Mouse (Mus musculus) regulatory T cell (primary cell): ENCODE measurements around the gene Spata20.

Experiments used
- in situ Hi-C: fragments of 300-600 bp; cut with MboI, MseI; formaldehyde crosslinking; loops from one replicate; pipeline ENCODE4 v1.15.1; 2025; ENCODE audit warnings: high pct_unique_total_duplicates

The Spata20 gene

DNA sequence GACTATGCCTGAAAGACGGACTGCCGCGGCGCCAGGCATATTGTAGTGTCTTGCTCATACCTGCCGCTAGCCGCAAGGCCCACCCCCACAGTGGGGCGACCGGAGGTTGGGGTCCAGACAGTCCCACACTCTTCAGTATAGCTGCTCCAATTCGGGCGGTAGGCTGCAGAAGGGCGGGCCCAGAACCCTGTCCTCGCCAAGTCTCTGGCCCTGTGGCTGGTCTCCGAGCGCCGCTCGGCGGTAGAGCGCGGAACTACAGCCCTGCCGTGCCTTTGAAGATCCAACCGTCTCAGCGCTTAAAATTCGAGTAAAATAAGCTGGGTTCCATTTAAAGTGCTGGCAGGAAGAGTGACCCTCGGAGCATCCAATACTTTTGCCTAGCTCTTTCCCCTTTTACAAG lies at the start of gene Spata20:
TSS of gene Spata20 (minus strand) at position 179 of the 400 bp plus-strand sequence.
- in situ Hi-C loops: no loop called here

DNA sequence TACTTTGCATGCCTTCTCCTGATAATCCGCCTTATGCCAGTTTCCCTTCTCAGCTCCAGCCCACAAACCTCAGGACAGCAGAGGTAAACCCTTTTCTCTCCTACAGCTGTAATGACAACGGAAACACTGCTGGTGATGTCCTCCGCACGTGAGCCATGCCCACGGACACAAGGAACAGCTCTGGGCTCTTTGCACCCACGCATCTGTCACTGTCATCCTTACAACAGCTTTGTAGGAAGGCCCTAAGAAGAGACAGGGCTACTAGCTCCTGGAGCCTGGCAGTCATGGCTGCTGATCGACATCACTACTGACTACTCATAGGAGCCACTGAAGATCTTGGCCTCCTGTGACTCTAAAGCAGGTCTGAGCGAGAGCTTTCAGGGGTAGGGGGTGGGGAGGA lies 47.2 kb upstream of the Spata20 start:
- in situ Hi-C loops: no loop called here

DNA sequence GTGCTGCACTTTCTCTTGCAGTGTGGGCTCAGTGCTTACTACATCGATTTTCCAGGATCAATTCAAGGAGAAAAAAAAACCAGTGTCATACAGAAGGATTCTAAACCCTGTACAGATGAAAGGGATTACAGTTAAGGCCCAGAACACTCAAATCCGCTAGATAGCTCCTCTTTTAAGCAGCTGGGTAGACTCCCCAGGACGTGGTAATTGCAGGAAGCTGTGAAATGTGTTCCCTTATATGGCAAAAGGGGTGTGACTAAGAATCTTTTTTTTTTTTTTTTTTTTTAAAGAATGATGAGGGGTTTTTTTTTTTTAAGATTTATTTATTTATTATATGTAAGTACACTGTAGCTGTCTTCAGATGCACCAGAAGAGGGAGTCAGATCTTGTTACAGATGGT lies 42.9 kb upstream of the Spata20 start:
- in situ Hi-C loops: no loop called here

DNA sequence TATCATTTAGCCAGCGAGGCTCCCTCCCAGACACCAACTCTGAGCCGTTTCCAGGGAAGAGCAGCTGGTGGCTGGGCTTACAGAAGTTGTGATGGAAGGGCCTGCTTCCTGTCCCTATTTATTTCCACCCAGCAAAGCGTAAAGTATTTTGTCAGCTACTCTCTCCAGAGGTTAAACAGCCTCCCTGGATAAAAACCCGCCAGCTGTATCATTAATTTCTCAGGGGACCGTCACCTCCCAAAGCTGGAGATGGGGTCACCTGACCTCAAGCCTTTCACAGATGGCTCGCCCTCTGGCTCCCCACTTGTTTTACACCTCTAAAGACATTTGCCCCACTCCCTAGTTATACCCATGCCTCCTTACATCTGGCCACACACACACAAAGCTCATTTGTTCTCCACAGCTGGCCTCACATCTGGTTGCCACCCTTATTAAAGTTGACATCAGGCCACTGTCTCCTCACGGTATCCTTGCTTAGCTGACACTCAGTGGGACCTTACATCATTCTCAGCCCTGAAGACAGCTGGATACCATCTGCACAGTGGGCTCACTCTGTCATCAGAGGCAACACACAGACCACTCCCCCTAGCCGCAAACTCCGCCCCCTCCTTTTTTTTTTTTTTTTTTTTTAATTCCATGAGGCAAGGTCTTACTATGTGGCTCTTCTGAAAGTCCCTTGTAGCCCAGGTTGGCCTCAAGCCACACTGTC lies 40.3 kb upstream of the Spata20 start:
- in situ Hi-C loops: no loop called here

DNA sequence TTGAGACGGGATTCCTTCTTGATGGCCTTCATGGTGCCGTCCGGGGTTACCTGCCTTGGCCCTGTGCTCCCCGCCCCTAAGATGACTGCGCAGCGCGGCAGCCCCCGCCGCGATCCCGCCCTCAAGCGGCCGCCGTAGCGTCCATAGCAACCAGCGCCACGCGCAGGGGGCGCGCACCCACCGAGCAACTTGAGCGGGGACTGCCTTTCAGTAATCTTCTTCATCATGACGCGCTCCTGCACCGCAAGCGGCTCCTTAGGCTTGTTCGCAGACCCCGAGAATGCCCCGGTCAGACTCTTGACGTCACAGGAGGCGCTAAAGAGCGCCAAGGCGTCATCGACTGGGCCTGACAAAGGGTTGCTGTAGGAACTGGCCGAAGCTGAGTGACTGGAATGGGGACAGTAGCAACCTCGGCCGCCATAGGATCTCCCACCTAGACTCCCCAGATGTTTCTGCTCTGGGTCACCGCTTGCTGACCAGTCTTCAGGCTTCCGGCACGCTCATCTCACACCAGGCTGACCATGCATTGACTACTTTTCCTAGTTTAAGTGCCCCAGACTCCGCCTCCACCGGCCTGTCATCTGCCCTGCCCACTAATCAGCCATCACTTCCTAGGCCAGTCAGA lies 35.4 kb upstream of the Spata20 start, which contains the start of gene Mycbpap:
TSS of gene Mycbpap (minus strand) at position 524 of the 625 bp plus-strand sequence.
- in situ Hi-C loops: no loop called here

DNA sequence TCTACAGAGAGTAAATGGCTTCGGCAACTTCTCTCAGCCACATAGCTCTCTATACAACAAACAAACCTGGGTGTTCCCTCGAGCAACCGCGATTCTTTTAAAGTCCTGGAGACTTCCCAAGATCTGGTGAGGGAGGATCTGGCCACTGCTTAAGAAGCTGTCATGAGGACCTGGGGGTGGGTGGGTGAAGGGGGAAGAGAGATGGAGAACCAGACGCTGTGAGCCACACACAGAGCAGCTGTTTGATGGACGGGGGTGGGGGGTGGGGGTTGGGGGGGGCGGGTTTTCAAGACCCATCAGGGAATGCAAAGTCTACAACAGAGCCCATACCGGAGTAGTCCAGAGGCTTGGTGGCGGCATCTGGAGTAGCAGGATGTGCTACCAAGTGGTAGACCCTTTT lies 27.5 kb upstream of the Spata20 start:
- in situ Hi-C loops: no loop called here

DNA sequence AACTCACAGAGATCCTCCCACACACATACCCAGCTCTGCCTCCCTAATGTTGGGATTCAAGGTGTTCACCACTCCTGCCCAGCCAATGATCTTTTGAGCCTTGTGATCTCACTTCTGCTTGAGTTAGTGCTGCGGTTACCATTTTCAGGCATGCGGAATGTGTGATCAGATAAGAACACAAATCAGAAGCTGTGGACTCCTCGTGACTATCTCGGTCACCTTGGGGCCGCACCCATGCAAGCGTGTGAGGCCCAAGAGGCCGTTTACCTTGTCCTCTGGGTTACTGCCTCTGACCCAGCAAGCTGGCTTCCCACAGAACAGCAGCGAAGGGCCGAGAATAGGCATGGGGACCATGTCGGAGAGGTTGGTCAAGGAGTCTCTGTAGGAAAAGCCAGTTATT lies 23.0 kb upstream of the Spata20 start:
- in situ Hi-C loops: no loop called here

DNA sequence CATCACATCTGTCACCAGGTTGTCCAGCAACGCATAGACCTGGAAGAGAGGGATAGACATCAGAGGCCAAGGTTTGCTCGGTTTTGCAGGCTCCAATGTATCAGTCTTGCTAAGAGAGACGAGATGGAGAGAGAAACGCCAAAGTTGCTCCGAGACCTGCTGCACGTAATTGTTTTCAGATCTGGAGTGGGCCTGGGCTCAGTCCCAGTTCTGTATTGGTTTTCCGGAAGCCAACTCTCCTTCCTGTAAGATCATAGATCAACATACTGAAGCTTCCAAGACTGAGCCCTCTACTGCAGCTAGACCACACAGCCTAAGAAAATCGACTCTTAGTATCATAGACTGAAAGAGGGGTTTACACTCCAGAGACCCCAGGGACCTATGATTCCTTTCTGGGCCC lies 15.5 kb upstream of the Spata20 start:
- in situ Hi-C loops: no loop called here

DNA sequence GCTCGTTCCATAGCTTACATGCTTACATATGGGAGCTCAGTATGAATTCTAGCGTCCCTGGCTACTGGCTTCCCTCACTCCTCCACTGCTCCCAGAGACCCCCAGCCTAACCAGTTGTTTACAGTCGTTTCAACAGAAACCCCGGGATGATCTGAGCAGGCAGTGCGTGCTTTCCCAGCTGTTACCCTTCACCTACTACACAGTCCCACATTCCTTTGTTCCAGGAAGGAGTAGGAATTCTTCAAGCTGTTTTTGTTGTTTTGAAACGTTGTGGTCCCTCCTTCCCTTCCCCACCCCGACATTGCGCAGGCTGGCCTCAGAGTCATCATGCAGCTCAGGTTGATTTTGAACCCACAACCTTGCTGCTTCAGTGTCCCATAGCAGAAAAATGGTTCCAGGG lies 14.4 kb upstream of the Spata20 start:
- in situ Hi-C loops: no loop called here

DNA sequence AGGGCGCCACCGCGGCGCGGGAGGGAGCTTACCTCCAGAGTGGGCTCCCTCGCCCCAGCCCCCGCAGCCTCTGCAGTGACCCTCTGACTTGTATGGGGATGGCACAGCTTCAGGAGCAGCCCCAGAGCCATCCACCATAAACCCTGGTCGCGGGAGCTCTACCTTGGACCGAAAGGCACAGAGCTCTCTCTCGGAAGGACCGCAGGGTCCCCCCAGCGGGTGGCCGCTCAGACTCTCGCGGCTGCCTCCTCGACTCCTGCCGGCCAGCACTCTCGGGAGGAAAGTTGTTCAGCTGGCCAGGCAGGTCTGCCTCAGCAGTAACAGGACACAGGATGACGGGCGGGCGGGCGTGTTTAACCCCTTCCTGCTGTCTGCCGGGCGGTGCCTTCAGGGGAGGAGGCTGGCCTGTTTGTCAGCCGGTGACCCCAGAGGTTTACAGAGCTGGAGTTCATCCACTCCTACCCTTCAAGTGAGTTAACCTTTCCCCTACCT lies 13.7 kb upstream of the Spata20 start, which contains the start of gene Epn3:
TSS of gene Epn3 (minus strand) at position 314 of the 492 bp plus-strand sequence.
- in situ Hi-C loops: no loop called here

DNA sequence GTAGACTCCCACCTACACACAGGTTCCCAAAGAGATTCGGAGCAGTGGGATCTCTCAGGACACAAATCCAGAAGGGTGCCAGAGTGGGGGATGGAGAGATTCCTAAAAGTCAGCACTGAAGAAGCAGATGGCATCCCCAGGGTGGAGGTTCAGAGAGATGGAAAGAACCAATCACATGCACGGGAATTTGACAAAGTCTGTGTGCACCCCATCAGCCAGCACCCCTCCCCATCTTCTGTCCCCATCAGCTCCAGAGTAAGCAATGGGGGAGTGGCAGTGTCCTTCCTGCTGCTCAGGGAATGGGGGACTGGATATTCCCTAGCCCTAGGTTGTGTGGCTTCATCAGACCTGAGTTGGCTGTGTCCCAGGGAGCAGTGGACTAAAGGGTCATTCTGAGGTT lies 13.1 kb upstream of the Spata20 start:
- in situ Hi-C loops: no loop called here

DNA sequence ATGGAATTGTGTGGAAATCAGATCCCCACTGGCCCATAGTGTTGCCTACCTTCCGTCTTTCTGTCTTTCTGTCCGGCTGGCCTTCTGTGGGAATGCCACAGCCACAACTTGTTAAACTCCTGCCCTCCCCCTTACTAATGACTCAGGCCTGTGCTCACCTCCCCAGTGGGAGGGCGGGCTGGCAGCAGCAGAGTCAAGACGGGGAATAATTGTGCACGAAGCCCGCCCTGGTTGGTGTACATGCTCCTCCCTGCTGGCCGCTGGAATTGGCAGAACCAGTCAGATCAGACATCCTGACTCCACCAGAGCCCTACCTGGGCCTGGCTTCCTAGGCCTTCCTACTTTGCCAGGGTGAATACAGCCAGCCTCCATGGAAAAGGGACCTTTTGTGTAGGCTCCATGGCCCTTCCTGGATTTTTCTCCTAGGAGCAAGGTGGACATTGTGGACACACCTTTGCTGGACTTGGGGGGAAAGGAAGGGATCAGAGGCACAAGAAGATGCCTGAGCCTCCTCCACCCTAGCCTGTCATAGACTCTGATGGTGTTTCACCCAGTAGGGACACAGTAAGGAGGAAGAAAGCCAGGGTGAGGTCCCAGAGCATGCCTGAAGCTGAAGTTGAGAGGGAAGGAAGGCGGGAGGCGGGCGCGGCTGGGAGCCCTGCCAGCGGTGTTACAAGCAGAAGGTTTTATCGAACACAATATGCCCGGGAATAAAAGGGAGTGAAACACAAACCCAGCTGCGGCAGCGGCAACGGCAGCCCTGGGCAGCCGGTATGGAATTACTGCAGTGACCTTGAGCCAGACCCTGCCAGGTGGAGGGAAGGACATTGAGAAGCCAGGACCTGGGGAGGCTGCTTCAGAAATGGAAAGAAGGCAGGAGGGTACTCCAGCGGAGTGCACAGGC lies 12.4 kb upstream of the Spata20 start:
- in situ Hi-C loops: no loop called here

DNA sequence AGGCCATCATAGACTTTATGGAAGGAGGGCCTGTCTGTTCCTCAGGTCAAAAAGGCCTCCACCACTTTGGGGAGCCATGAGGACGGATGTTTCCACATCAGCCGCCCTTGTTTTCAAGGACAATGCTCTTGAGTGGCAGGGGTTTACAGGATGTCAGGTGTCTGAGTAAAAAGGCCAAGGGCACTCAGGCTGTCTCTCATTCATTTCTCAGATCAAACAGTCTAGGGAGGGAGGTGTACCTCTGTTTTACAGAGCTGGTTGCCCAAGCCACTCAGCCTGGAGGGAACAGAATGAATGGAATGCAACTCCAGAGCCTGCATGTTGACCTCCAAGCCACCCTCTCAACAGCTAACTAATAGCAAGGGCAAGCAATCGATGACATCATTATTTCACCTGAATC lies 9.4 kb upstream of the Spata20 start:
- in situ Hi-C loops: no loop called here

DNA sequence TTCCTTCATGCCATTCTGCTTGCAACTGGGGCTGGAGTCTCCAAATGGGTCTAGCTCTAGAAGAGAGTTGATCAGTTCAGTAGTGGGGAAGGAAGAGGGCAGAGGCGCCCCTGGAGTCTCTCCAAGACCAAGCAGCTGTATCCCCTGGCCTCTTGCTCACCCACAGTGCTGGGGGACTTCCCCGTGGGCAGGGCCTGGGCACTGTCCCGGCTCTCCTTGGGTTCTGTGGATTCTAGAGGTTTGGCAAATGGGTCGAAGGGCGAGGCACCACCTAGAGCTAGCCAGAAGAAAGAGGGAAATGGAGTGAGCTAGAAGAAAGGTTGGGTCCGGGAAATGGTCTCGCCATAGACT lies 5.7 kb upstream of the Spata20 start:
- in situ Hi-C loops: no loop called here

DNA sequence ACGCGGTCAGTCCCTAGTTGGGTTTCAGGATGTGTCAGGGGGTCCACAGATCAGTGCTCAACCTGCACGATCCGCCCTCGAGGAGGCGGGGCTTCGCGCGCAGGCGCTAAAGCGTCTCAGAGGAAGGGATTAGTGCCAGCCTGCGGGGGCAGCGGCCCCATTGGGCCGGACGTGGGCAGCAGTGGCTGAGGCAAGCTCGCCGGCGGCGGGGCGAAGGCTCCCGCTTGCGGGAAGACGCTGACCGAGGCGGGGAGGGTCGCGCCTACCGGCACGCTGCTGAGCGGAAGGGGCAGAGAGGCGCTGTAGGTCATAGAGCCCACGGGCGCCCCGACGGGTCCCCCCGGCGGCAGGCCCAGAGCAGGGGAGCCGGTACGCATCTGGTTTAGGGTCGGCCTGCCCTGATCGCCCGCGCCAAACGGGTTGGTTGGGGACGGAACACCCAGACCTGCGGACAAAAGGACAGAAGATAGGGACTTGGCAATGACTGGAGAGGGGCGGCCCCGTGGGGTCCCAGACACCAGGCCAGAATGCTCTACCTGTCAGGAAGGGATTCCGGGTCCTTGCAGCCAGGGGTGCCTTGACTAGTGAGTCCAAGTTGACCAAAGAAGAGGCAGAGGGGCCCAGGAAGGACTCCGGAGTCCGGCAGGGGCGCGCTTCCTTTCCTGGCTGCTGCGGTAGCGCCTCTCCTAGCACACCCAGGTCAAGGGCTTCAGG lies 5.2 kb upstream of the Spata20 start:
- in situ Hi-C loops: no loop called here

DNA sequence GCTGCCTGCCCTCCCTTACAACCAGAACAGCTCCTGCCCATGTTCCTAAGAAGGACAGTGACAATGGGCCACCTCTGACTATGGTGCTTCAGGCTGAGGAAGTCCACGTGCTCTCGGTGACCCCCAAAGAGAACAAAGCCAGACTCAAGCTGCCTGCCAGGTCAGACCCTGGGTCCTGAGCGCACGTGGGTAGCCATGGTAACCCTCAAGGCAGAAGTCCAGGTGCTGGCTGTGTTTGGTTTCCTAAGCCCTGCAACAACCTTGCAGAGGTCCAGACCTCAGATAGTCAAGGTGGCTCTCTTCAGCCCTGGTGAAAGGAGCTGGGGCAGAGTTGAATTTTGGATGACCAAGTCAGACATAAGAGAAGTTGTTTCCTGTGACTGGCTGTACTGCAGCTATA lies 3.8 kb upstream of the Spata20 start:
- in situ Hi-C loops: no loop called here

DNA sequence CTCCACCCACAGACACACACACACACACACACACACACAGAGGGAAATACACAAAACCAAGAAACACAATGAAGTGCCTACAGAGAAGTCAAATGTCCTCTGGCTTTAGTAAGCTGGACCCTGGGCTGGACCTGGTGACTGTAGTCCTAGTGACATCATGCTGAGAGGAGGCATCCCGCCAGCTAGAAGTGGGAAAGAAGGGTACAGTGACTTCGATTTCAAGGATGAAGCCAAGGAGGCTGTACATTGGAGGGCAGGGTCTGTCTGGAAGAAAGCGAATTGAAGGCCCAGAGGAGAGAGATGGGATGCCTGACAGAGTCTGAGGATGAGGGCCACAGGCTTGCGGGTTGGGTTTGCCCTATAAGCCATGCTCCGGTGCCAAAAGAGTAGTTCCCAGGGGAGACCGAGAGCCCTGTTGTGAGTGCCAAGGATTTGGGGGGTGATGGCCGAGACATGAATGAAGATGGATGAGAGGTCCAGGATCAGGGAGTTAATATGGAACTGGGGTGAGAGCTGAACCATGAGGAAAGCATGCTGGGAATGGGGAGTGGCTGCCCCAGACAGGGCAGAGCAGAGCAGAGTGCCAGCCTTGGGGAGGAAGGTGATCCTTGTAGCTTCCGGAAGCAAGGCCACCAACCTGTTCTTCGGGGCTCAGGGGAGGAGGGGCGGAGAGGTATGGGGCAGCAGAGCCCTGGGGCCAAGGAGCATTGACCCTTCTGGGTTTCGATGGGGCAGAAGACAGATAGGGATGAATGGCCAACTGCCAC lies 3.0 kb upstream of the Spata20 start:
- in situ Hi-C loops: no loop called here

DNA sequence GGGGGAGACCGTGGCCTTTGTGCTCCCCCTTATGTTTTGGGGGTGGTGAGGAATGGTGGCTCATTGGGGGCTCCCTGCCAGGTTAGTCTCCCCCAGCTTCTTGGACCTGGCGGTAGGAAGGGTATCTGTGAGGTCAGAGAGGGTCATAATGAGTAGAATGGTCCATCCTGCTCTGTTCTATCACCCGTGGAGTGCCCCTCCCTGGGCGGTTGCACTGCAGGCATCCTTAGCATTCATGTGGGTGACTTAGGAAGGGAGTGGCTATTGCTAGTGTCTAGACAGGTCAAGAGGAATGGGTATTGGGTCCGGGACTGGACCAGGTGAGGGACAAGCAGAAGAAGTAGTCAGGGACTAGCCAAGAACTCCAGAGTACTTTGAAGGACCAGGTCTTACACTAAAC lies 756 bp downstream of the Spata20 start:
- in situ Hi-C loops: no loop called here

DNA sequence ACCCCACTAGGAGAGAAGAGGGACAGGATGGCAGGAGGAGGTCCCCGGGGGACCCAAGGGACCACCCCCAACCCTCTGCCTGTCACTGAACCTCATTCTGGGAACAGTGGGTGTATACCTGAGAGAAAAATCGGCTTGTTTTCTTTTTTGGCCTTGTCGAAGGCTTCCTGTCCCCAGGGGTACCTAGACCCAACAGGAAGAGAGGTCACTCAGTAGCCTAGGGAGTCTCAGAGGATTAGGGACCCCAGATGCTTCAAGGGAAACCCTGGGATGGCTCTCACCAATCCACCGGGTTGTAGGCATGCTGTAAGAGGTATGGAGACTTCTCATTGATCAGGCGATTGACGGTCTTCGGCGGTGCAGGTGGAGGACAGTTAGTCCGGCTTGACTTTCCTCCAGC lies 1.3 kb downstream of the Spata20 start:
- in situ Hi-C loops: no loop called here

DNA sequence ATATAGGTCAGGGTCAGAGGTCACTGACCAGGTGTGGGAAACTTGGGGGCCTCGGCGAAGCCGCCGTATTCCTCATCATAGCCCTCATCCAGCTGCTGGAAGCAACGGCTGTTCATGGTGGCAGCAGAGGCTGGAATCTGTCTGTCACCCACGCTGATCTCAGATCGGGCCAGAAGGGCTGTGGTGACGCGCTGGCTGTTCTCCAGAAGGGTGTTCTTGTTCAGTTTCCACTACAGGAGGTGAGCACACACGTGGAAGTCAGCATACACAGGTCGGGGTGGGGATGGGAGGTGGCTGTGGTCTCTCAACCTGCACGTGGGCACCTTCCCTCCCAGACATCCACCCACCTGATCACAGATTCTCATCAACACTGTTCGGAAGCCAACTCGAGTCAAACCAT lies 2.1 kb downstream of the Spata20 start:
- in situ Hi-C loops: no loop called here

DNA sequence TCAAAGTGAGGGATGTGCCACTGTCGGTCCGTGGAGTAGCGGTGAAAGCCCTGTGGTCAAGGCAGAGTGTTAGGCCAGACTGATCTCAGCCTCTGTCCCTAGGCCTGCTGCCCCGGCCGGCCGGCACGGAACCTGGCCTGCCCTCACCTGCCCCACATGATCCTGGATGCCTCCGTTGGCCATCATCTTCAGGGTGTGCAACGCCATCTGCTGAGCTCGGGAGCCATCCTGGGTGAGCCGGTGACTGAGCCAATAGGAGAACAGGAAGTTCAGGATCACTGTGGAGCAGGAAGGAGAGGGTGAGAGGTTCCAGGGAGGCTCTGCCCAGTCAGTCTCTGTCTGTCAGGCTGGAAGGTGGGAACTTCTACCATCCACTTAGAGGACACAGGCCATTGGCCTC lies 2.5 kb downstream of the Spata20 start:
- in situ Hi-C loops: no loop called here
